Mouse (Mus musculus) frontal cortex, postnatal 36 days (tissue): ENCODE data around the gene Cyp2c68.
"Not testable (repeated sequence)": the region's sequence is repeated elsewhere in the genome, so short reads cannot be mapped to it uniquely, and the experiment has no call there.

Source experiments
- DNase-seq, 2 experiments: peaks; one replicate each; pipeline ENCODE4 v3.0.0; 2022; ENCODE audit warnings: low spot score in 2 of 2

Cyp2c68 gene

DNA sequence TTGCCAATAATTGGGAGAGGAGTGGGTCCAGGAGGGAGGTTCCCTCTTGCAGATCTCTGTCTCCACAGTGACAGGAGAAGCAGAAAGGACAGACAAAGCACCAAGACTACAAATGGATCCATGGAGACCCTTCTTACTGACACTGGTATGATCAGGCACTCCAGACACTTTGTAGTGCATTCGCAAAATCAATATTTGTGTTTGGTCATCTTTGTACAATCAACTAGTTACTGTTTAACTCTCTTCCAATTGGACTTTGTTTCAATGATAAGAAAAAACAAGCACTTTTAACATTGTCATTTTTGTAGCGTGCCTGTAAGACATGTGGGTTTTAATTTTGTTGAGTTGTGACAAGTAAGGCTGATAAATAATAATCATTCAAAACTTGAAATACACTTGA lies at the start of gene Cyp2c68:
Cyp2c68 (minus strand) TSS at position 135 of the 400 bp plus-strand sequence.
- DNase-seq = no peak

GRCm38 (mm10) chr19:39785458-39785857 lies 44.6 kb upstream of the Cyp2c68 start:
- not testable (repeated sequence) for DNase-seq

DNA sequence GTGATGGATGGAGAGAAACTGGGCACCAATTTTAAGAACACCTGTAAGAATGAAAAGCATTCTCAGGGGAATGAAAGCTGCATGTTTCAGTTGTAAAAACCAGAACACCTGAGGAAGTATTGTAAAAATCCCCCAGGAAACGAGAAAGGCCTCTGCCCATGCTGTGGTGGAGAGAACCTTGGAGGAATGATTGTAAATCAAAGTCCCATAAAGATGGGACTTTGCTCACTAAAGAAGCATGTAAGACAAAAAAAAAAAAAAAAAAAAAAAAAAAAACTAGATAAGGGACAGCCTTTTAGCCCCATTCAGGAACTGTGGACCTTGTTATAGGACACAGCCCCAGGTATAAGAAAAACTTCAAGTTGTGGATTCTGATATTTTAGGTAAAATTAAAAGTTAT lies 4.5 kb upstream of the Cyp2c68 start:
- DNase-seq = no peak

DNA sequence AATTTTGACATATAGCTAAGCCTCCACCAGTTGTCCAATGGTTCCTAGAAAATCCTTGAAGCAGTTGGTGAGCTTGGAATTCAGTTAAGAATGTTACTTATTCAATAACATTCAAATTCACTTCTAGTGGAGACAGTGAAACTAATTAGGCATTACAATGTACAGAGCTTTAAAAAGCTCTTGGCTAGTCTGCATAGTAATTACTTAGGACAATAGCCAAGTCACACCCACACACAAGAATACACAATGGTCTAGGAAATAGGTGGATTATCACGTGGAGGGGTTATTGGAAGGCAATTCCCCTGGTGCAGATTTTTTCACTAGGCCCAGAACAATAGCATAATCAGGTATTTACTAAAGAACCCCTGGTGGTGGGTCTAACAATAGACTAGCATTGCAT lies 3.5 kb upstream of the Cyp2c68 start:
- not testable (repeated sequence) for DNase-seq

DNA sequence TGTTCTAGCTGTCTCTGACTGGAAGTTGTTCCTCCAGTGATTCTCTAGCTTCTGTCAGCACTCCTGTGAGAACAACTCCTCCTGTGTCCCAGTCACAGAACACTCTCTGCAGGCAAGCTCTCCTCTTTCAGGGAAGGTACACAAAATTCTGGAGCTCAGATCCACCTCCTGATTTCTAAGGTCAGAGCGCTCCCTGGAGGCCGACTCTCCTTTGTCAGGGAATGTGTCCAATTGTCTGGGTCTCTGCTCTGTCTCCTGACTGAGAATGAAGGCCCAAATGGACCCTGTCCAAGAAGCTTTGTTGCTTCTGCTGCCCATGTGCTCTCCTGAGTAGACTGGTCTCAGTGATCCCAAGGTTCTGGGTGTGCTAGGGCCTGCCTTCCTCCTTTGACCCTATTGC lies 29.7 kb downstream of the Cyp2c68 start:
- not testable (repeated sequence) for DNase-seq

- DNase-seq = not testable (repeated sequence)
These were observed 75.2 kb downstream of the Cyp2c68 start for GRCm38 (mm10) chr19:39665650-39666049.

DNA sequence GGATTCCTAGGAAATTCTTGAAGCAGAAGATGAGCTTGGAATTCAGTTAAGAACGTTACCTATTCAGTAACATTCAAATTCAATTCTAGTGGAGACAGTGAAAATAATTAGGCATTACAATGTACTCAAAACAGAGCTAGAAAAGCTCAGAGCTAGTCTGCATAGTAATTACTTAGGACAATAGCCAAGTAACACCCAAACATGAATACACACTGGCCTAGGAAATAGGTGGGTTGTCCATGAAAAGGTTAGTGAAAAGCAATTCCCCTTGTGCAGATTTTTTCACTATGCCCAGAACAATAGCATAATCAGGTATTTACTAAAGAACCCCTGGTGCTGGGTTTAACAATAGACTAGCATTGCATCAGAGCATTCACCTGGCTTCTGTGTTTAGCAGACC lies 88.5 kb downstream of the Cyp2c68 start:
- DNase-seq = no peak

DNA sequence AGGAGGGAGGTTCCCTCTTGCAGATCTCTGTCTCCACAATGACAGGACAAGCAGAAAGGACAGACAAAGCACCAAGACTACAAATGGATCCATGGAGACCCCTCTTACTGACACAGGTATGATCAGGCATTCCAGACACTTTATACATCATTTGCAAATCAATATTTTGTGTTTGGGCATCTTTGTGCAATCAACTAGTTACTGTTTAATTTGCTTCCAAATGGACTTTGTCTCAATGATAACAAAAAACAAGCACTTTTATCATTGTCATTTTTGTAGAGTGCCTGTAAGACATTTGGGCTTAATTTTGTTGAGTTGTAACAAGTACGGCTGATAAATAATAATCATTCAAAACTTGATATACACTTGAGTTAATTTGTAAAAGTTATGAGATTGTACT lies 91.9 kb downstream of the Cyp2c68 start, which contains the start of gene Cyp2c67:
Cyp2c67 (minus strand) TSS at position 114 of the 400 bp plus-strand sequence.
- no peak for DNase-seq

DNA sequence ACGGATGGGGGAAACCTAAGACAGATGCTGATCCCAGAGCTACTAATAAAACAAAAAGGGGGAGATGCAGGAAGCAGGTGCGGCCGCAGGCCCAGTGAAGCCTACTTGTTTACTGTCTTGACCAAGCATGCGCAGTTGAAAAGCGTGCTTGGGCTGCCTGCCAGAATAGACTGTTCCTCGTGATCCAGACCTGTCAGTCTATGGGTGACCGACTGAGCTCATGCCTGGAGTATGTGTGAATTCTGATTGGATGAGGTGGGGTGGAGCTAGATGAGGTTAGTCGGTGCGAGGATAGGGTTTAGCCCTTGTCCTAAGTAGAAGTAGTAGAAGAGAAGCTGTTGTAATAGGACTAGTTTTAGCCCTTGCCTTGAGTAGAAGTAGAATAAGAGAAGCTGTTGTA lies 93.3 kb downstream of the Cyp2c68 start:
- no peak for DNase-seq

GRCm38 (mm10) chr19:39644551-39644950 lies 96.3 kb downstream of the Cyp2c68 start:
- DNase-seq = not testable (repeated sequence)
